Mouse (Mus musculus): ENCODE data around the gene Cdk17. TPM values are rescaled to one million over a fixed set of nuclear protein-coding genes. Genes with fewer than 3 reads are reported as not detected.

Cdk17 gene
- 3.9 and 8.2 TPM in 2 replicates for polyA plus RNA-seq (2012; rRNA removed; ENCODE audit: low replicate concordance)

GRCm38 (mm10) chr10:93160807-93161510 lies at the start of gene Cdk17:
Cdk17 (plus strand) TSS chr10:93160875.

DNA sequence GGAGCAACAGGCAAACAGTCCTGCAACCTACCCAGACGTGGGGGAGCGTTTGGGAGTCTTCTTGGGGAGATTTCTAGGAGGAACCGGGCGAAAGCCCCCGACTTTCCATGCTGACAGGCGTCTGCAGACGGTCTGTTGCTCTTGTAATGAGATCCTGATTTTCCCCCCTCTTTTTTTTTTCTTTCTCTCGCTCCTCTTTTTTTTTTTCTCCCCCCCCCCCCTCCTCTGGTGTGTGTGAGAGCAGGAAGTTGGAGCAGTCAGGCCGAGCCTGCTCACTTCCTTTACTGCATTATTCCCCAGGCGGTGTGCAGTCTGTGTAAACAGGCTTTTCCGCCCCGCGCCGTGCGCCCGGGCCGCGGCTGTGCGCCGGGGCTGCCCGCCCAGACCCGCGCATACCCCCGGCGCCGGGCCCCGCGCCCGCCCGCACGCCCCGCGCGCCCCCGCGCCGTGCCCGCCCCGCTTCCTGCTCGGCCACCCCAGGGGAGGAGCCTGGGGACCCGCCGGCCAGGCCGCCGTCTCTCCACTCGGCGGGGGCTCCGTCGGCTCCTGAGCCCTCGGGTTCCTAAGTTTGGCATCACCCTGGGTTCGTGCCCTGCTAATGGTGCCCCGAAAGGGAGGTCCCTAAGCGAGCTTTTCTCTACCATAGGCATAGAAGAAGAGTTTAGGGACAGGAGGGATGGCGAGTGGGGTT lies 150.2 kb downstream of the Cdk17 start, which contains the start of gene Elk3:
Gene Elk3, minus strand, starts transcription at position 415 of the 691 bp plus-strand sequence.

Other genes with a start within 250 kb of the Cdk17 start
- gene Cfap54, start 79.3 kb upstream of the Cdk17 start, polyA plus RNA-seq (2012; rRNA removed; ENCODE audit: low replicate concordance) = 0.07 and 0.32 TPM in 2 replicates
- 10.8 and 14.5 TPM in 2 replicates for gene Elk3, start 150.3 kb downstream of the Cdk17 start, polyA plus RNA-seq (2012; rRNA removed; ENCODE audit: low replicate concordance)